Mouse (Mus musculus): ENCODE measurements at regions not wholly inside any gene's neighbourhood (a gene's known extent, or its start where the extent isn't known, plus 50 kb on each side); places are given as distances from the start of the nearest gene placed in this dataset.

- DNase-seq (ENCODE audit: low spot score) = no peak
Observed at GRCm38 (mm10) chr17:45866876-45867652, 133.4 kb upstream of the 1600014C23Rik start.

- DNase-seq (ENCODE audit: low spot score) = no peak
Observed at GRCm38 (mm10) chr17:45866346-45866745, 132.7 kb upstream of the 1600014C23Rik start.

GRCm38 (mm10) chr17:45865944-45866343 lies 132.3 kb upstream of the 1600014C23Rik start:
- no peak for DNase-seq (ENCODE audit: low spot score)

- no peak for DNase-seq (ENCODE audit: low spot score)
Observed at GRCm38 (mm10) chr17:45863471-45864205, 130.0 kb upstream of the 1600014C23Rik start.

- no peak for DNase-seq (ENCODE audit: low spot score)
Observed at GRCm38 (mm10) chr17:45863031-45863430, 129.4 kb upstream of the 1600014C23Rik start.

GRCm38 (mm10) chr17:45859441-45859840 lies 125.8 kb upstream of the 1600014C23Rik start:
- DNase-seq (ENCODE audit: low spot score) = no peak

GRCm38 (mm10) chr17:45853931-45854653 lies 120.4 kb upstream of the 1600014C23Rik start:
- DNase-seq (ENCODE audit: low spot score) = no peak

- no peak for DNase-seq (ENCODE audit: low spot score)
Observed at GRCm38 (mm10) chr17:45852402-45852801, 118.8 kb upstream of the 1600014C23Rik start.

- DNase-seq (ENCODE audit: low spot score) = no peak
Observed at GRCm38 (mm10) chr17:45851723-45852396, 118.2 kb upstream of the 1600014C23Rik start.

GRCm38 (mm10) chr17:45850976-45851375 lies 117.3 kb upstream of the 1600014C23Rik start:
- no peak for DNase-seq (ENCODE audit: low spot score)

- DNase-seq (ENCODE audit: low spot score) = no peak
Observed at GRCm38 (mm10) chr17:45850174-45850573, 116.5 kb upstream of the 1600014C23Rik start.

GRCm38 (mm10) chr17:45848605-45849004 lies 115.0 kb upstream of the 1600014C23Rik start:
- peak; percentile 73 for DNase-seq (ENCODE audit: low spot score)

- no peak for DNase-seq (ENCODE audit: low spot score)
Observed at GRCm38 (mm10) chr17:45847701-45848378, 114.2 kb upstream of the 1600014C23Rik start.

GRCm38 (mm10) chr17:45845832-45846231 lies 112.2 kb upstream of the 1600014C23Rik start:
- no peak for DNase-seq (ENCODE audit: low spot score)

- no peak for DNase-seq (ENCODE audit: low spot score)
Observed at GRCm38 (mm10) chr17:45836731-45837130, 103.1 kb upstream of the 1600014C23Rik start.

- no peak for DNase-seq (ENCODE audit: low spot score)
Observed at GRCm38 (mm10) chr17:45836253-45836652, 102.6 kb upstream of the 1600014C23Rik start.

GRCm38 (mm10) chr17:45834518-45835071 lies 101.0 kb upstream of the 1600014C23Rik start:
- DNase-seq (ENCODE audit: low spot score) = no peak

- no peak for DNase-seq (ENCODE audit: low spot score)
Observed at GRCm38 (mm10) chr17:45830324-45830723, 96.7 kb upstream of the 1600014C23Rik start.

- no peak for DNase-seq (ENCODE audit: low spot score)
Observed at GRCm38 (mm10) chr17:45829571-45829970, 95.9 kb upstream of the 1600014C23Rik start.

- DNase-seq (ENCODE audit: low spot score) = no peak
Observed at GRCm38 (mm10) chr17:45828843-45829242, 95.2 kb upstream of the 1600014C23Rik start.

GRCm38 (mm10) chr17:45828284-45828824 lies 94.7 kb upstream of the 1600014C23Rik start:
- DNase-seq (ENCODE audit: low spot score) = no peak

Measured in testis, postnatal 10 days (tissue).